Mouse (Mus musculus) thymus, postnatal 36 days (tissue): ENCODE measurements around the gene 4930518I15Rik.
"Not testable (repeated sequence)": the region's sequence is repeated elsewhere in the genome, so short reads cannot be mapped to it uniquely, and the experiment has no call there.

ENCODE experiments used
- DNase-seq, 2 experiments: peaks; one replicate each; pipeline ENCODE4 v3.0.0; 2022; ENCODE audit warnings: mixed read lengths in 2 of 2

Gene 4930518I15Rik

GRCm38 (mm10) chr2:156841841-156842706 is 15.7 kb downstream of the 4930518I15Rik start:
- DNase-seq: peak; percentile 19 to 49

GRCm38 (mm10) chr2:156841028-156841840 is 16.5 kb downstream of the 4930518I15Rik start:
- peak; percentile 61 to 71 for DNase-seq

DNA sequence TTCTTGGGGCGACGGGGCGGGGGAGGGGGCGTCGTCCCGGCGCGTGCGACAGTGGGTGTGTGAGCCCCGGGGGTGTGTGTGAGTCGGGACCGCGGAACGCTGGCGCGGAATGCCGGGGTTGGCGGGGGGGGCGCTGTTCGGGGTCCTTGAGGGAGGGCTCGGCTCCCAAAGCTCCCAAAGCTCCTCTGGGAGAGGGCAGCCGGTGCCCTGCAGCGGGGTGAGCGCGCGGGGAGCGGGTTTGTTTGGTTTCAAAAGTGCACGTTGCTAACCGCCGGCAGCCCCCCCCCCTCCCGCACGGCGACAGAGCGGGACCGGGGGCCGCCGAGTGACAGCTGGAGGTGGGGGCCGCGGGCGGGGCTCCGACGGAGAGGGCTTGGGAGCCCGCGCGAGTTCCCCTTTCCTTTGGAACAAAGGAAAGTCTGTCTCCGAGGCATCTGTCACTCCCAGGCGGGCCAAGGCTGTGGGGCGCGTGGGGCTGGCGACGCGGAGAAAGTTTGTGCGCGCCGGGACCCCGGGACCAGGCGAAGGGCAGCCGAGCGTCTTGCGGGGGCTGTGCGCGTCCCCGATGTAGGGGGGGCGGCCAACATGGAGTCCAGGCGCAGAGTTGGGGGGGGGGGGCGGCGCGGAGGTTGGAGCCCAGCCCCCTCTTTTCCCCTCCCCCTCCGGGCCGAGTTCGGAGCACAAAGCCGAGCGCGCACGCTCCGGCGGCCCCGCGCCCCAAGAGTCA is 17.3 kb downstream of the 4930518I15Rik start:
- DNase-seq: peak; percentile 55 to 63

DNA sequence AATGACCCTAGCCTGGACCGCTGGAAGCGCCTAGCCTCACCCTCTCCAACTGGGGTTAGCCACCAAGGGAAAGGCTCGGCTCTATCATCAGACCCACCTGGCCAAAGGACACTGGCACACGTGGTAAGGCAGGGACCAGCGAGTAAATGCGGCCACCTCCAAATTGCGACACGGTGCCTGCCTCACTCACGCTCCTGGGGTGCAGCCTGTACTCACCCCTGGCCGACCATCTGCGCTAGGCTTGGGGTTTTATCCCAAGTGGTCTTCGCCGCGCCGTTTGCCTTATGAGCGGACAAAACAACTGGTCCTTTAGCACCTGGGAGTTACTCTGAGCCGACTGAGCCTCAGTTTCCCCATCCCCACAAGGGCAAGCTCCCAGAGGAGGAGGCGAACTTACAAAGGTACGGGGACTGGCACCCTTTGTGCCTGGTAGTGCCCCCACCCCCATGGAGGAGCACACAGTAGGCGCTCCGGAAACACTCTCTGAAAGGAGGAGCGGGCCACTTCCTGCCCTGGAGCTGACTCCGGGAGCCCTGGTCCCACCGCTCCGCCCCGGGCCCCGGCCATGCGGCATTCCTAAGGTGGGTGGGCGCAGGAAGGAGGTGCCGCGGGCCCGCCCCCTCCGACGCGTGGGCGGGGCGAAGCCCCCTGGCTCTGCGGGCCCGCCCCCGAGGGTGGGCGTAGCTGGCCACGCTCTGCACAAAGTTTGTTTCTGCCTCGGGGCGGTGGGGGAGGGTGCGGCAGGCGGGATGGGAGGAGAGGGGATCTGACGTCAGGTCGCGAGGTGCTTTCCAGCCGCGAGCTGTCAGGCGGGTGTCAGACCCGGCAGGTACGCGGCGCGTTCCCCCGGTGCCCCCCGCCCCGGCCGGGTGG is 18.2 kb downstream of the 4930518I15Rik start, which contains the start of gene Tgif2:
Gene Tgif2, plus strand, starts transcription at position 689 of the 873 bp plus-strand sequence.
- peak; percentile 89 to 92 for DNase-seq

- DNase-seq: no peak
These were observed 18.9 kb downstream of the 4930518I15Rik start for GRCm38 (mm10) chr2:156838839-156839238.

DNA sequence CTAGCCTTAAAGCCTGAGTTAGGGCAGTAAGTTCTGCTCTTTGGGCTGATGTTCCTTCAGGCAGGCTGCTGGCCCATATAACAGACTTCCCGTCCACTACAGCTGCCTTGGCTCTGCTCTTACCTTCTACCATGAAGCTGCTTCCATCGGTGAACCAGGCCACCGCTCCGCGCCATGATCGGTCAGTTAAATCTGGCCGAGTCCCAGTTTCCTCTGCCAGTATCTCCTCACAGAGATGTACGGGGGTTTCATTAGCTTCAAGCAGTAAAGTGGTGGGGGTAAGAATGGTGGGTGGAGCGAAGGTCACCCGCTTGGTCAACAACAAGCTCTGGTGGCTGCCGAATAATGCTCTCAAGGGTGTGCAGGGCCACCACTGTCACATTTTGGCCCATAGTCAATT is 23.4 kb downstream of the 4930518I15Rik start:
- no peak for DNase-seq

- DNase-seq: not testable (repeated sequence)
These were observed 32.6 kb downstream of the 4930518I15Rik start for GRCm38 (mm10) chr2:156825128-156825527.

- DNase-seq: no peak
These were observed 41.6 kb downstream of the 4930518I15Rik start for GRCm38 (mm10) chr2:156816116-156816515.

DNA sequence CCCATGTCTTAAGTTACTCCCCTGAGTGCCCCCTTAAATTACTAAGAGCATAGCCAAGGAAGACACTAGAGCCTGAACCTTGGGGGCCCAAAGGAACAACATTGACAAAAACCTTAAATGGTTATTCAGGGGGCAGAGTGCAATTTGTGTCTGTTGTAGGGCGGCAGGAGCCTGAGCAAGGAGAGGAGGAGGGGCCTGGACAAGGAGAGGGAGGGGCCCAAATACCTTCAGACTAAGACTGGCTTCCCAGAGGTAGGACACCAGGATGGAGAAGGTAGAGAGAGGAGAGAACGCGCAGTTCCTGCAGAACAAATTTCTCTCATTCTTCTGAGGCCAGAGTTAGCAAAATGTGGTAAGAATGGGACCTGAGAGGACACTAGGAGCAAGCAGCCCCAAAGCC is 42.3 kb downstream of the 4930518I15Rik start:
- DNase-seq: no peak

- no peak for DNase-seq
These were observed 42.9 kb downstream of the 4930518I15Rik start for GRCm38 (mm10) chr2:156814893-156815292.

DNA sequence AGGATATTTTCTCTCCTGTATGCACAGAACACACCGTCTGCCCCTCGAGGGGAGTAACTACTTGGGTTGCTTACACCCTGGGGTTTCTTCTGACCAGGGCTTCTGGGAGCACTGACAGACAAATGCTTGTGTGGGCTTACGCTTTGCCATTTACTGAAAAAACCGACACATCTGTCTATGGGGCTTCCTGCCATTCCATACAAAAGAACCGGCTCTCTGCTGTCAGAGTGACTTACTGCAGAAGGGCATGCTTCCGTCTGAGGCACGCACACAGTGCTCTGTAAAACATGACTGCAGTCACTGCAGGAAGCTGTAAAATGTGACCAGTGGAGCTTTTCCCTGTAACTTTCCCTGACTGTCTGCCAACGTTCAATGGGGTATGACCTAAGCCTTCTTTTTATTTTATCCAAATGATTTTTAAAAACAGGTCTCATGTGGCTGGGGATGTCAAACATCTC is 43.4 kb downstream of the 4930518I15Rik start:
- no peak for DNase-seq

DNA sequence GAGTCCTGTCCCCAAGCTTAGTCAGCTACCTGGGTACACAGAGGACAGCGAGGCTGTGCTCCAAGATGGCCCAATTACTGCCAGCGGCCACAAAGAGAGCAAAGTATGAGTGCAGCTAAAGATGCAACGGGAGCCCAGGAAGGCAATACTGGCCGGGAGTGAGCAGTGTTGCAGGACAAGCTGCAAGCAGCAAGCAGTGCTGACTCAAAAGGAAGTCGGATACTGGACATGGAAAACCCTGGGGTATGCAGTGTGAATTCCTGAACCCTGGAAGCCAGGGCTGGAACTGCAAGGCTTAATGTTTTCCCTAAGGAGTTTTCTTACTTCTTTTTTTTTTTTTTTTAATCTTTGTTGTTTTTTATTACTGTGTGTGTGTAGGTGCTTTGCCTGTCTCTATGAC is 46.2 kb downstream of the 4930518I15Rik start:
- DNase-seq: no peak

DNA sequence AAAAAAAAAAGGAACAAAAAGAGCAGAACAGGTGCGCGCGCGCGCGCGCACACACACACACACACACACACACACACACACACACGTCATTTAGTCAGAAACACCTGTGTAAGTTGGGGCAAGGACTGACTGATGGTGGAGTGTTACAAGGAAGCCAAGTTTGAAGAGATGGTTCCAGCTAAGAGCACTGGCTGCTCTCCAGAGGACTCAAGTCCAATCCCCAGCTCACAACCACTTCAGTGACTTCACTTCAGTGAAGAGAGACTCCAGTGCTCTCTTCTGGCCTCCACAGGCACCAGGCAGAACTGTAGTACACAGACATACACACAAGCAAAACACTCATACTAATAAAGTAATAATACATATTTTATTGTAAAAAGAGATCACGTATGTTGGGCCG is 47.0 kb downstream of the 4930518I15Rik start:
- DNase-seq: no peak

- peak; percentile 48 to 66 for DNase-seq
These were observed 48.2 kb downstream of the 4930518I15Rik start for GRCm38 (mm10) chr2:156809579-156809978.

DNA sequence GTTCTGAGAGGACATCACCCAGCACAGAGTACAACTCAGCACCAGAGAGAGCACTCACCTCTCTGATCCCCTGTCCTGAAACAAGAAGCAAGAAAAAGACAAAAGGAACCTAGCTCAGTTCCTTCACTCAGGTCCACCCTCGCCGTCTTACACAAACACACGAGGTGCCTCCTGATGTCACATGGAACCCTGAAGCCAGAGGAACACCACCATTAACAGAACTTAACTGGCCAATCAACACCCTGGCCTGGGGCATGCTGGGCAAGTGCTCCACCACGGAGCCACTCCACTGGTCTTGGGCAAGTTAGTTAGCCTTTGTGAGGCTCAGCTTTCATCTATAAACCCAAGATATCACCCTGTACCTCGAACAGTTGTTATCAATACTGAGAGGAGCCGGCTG is 50.9 kb downstream of the 4930518I15Rik start:
- DNase-seq: no peak
